Mouse (Mus musculus) brain, embryonic 14.5 days (tissue): ENCODE data around the gene 6430628N08Rik.

Experiments
- CTCF ChIP-seq: fragments of 200-500 bp; IDR thresholded peaks from 2 replicates; pipeline ENCODE4 v1.5.1; 2012; ENCODE audit warnings: inconsistent platforms, mild to moderate bottlenecking, moderate library complexity, borderline replicate concordance; ENCODE audit not compliant: insufficient read depth, insufficient read length; ENCODE audit errors: extremely low read depth
- POLR2A ChIP-seq: fragments of 200-500 bp; IDR thresholded peaks from 2 replicates; pipeline ENCODE4 v1.6.1; 2012; ENCODE audit warnings: mild to moderate bottlenecking, inconsistent platforms, borderline replicate concordance; ENCODE audit not compliant: poor library complexity, insufficient read depth, insufficient read length, severe bottlenecking; ENCODE audit errors: extremely low read depth

DNA sequence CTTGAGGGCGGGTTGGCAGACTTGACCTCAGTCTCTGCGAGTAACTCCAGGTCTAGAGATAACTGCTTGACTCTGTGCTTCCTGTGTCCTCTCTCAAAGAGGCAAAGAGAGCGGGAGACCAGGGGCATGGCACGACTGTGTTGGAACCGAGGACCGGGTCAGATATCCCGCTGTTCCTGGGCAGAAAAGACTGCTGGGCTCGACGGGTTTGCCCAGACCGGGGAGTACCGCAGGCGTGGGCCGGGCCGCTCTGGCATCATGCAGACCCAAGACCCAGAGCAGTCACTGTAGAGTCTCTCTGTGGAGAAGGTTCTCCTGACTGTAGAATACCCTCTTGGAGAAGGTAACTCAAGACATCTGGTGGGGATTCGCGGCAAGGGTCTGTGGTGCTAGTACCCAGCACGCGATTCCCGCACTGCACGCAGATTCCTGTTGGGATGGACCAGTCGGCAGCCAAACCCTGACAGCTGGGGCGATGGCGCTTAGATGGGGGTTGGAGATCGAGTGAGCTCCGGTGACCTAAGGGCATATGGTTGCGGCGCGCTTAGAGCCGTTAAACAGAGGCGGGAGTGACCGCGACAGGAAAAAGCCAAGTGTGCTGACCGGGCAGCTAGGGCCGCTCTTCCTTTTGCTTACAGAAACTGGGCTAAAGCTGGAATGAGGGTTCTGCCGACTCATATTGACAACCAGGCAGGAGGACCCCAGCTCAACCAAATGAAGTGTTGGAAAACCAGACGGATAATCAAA, 45.5 kb downstream of the 6430628N08Rik start:
- no peak for TF ChIP-seq CTCF
- no peak for TF ChIP-seq POLR2A
